Comparison of ENCODE assay signal across 11 mouse cellular contexts in genomic region chr3:79144085-79144484, GRCm38 (mm10).
DNase-seq lines count a peak whose midpoint lies in the region; ATAC-seq and TF ChIP-seq lines count a peak whose summit lies in the region.
"Had no signal": no experiment of that assay in that cellular context is flagged by ENCODE, and none has a peak within 500 bp of the region (broad histone marks: within the 10 kb centered on the region; RNA-seq: fewer than 3 reads in every experiment).

No protein-coding gene starts in this region.

- H3K36me3 ChIP-seq in heart, embryonic 16.5 days (ENCODE audit: control insufficient read depth, insufficient read depth), result no peaks in the 10 kb centered on the region
- H3K36me3 ChIP-seq in midbrain, embryonic 12.5 days, result no peaks in the 10 kb centered on the region
- H3K36me3 ChIP-seq: embryonic facial prominence, embryonic 15.5 days had no signal

- H3K4me3 ChIP-seq in heart, embryonic 16.5 days (ENCODE audit: low read length), result no peak overlapping the region; the same call in 1 of the 2 replicates
- no peak overlapping the region; the same call in 1 of the 2 replicates for H3K4me3 ChIP-seq in midbrain, embryonic 12.5 days

- no peak for TF ChIP-seq CTCF in brain, embryonic 14.5 days (IDR thresholded peaks at IDR 0.05; ENCODE audit: borderline replicate concordance, extremely low read depth, insufficient read depth, insufficient read length)

- no peaks in the 10 kb centered on the region for H3K27me3 ChIP-seq in heart, embryonic 16.5 days (ENCODE audit: control insufficient read depth, insufficient read depth, low read length)
- no peaks in the 10 kb centered on the region for H3K27me3 ChIP-seq in midbrain, embryonic 12.5 days
- H3K27me3 ChIP-seq: embryonic facial prominence, embryonic 15.5 days had no signal

- H3K9ac ChIP-seq in heart, embryonic 16.5 days (ENCODE audit: low read length), result peak overlapping the region; percentile 12; the same call in 1 of the 2 replicates
- H3K9ac ChIP-seq in midbrain, embryonic 12.5 days (replicated peaks), result no peak overlapping the region
- H3K9ac ChIP-seq: embryonic facial prominence, embryonic 15.5 days had no signal

- WGBS in heart, embryonic 16.5 days, result 53% methylated on average over 6 of the region's 6 CpGs
- WGBS in midbrain, embryonic 12.5 days, result 66% methylated on average over 6 of the region's 6 CpGs

- H3K4me2 ChIP-seq in heart, embryonic 16.5 days (ENCODE audit: low read depth, low read length), result peak overlapping the region; percentile 66
- peak overlapping the region; percentile 52 for H3K4me2 ChIP-seq in midbrain, embryonic 12.5 days (replicated peaks)

- no peak for TF ChIP-seq POLR2A in brain, embryonic 14.5 days (IDR thresholded peaks at IDR 0.05; ENCODE audit: borderline replicate concordance, extremely low read depth, insufficient read depth, insufficient read length, poor library complexity, severe bottlenecking)

- H3K9me3 ChIP-seq in heart, embryonic 16.5 days (replicated peaks; ENCODE audit: control insufficient read depth, low read length), result no peaks in the 10 kb centered on the region
- no peaks in the 10 kb centered on the region for H3K9me3 ChIP-seq in midbrain, embryonic 12.5 days
- H3K9me3 ChIP-seq: embryonic facial prominence, embryonic 15.5 days had no signal

- no peak for ATAC-seq in heart, embryonic 16.5 days (replicated peaks; ENCODE audit: extremely low read depth, insufficient read depth, low FRiP score)
- ATAC-seq in midbrain, embryonic 12.5 days (ENCODE audit: low FRiP score, low read depth), result no peak

- H3K27ac ChIP-seq in heart, embryonic 16.5 days (ENCODE audit: low read length), result peak overlapping the region; percentile 91; the same call in 1 of the 2 replicates
- H3K27ac ChIP-seq in midbrain, embryonic 12.5 days (replicated peaks), result no peak overlapping the region

- peaks cover 54% of the 10 kb centered on the region for H3K4me1 ChIP-seq in heart, embryonic 16.5 days (ENCODE audit: control insufficient read depth, insufficient read depth, low read length)
- H3K4me1 ChIP-seq in midbrain, embryonic 12.5 days, result peaks cover 33% of the 10 kb centered on the region

- DNase-seq in heart, adult 18-20 months, result no peak
- peak; percentile 78 for DNase-seq in Muller cell, postnatal 12 days (ENCODE audit: inconsistent ontology term)
- peak; percentile 50 for DNase-seq in brain, embryonic 14.5 days (ENCODE audit: low read depth)
- no peak for DNase-seq in urinary bladder, postnatal 25 days (ENCODE audit: low spot score)
- DNase-seq in adrenal gland, postnatal 10 days, result no peak
- DNase-seq in urinary bladder, postnatal 36 days (ENCODE audit: low spot score in 2 of 2), result no peak
- DNase-seq: kidney, postnatal 25 days; thymus, adult 2 months had no signal

Comparison
In these comparisons a context has a peak if more than half of its experiments do, and no peak if none do; other contexts are left out.
1. DNase-seq: peak in Muller cell, postnatal 12 days (single experiment) and brain, embryonic 14.5 days (single experiment); none in heart, adult 18-20 months (0 of 2), urinary bladder, postnatal 25 days (single experiment), adrenal gland, postnatal 10 days (single experiment) and urinary bladder, postnatal 36 days (0 of 2).